Mouse (Mus musculus) CD4-positive, CD25-positive, alpha-beta regulatory T cell (primary cell): ENCODE data around the gene Ddx41. TPM values are rescaled to one million over a fixed set of nuclear protein-coding genes. Genes with fewer than 3 reads are reported as not detected.

ENCODE experiments used
- polyA plus RNA-seq: library from polyadenylated mRNA; unstranded; fragments of 100-300 nt; shearing (Covaris generic); gene quantifications from one replicate; pipeline ENCODE4 v1.2.1, GENCODE M21; 2017

The Ddx41 gene
- 85.3 TPM for polyA plus RNA-seq

DNA sequence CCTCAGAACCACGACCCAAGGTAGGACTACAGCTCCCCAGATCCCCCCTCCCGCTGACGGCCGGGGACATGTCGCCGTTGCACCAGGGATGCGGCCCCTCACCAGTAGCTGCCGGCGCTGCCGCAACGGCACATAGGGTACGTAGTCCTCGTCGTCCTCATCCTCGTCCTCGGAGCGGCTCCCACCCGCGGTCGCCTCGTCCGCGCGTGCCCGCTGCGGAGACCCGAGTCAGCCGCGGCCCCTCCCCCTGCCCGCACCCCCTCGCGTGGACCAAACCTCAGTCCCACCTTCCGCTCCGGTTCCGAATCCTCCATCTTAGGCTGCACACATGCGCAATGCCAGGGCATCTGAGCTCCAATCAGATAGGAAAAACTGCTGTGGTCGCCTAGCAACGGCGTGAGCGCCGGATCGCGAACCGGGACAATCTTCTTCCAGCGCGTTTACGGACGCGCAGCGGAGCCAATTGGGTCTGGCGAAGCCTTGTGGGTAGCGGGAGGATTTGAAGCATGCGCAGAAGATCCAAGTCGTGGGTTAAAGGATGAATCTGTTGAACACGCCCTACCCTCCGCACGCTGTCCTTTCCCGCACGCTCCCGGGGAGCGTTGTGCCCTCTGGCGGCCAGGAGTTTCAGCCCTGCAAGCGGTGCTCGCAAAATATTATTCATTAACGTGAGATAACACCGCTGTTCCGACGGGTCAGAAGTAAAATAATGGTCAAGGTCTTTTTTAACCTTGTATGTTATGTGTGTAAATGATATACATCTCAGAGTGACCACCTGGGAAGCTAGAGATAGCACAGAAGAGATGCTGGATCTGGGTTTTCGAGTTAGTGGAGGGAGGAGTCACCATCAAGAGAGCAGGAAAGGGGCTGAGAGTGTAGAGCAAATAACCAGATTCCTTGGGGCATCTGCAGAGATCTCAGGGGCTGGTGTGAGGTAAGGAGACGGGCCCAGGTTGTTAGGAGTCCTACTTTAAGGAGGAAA is at the start of gene Ddx41:
Gene Ddx41 (minus strand): TSS at position 465 of the 982 bp plus-strand sequence.

DNA sequence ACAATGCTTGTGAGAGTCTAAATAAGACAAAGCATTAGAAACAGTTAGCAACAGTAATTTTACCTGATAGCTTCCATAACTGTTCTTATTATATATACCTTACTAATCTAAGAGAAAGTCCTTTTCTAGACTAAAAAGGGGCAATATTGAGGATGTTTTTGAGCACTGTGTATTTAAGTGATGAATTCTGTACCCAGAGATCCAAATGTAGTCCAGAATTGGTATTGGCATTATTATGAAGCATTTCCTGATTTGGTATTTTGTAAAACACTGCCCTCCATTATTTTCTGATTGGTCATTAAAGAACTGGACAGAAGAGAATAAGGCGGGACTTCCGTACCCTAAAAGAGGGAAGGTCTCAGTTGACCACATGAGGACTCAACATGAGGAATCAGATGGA is 37.0 kb upstream of the Ddx41 start, which contains the start of gene Tmed9:
Gene Tmed9 (plus strand): TSS at position 301 of the 400 bp plus-strand sequence.

DNA sequence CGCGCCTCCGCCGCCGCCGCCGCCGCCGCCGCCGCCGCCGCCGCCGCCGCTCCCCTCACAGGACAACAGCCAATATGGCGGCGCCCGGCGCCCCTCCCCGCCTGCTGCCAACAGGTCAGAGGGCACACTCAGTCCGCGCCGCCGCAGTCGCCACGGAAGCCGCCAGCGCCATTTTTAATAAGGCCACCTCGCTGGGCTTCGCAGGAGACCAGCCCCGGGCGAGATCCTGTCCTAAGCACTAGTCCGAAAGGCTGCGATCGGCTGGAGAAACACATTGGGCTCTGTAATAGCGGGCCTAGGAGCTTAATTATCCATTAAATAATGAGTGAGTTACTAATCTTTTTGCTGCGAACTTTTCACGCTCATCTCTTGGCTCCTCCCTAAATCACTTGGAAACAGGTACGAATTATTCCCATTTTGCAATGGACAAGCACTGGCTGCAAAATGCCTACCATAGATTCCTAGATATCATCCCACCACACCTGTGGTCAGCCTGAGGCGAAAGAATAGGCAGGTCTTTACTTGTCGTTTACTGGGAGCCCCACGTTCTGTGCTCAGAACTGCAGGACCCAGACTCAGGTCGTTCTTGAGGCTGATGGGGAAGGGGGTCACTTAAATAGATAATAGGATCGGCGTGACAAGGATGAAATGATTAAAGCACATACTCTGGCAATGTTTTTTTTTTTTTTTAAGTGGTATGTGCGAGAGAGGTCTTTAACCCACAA is 34.7 kb upstream of the Ddx41 start, which contains the start of gene Fam193b:
Gene Fam193b (minus strand): TSS at position 94 of the 725 bp plus-strand sequence.

DNA sequence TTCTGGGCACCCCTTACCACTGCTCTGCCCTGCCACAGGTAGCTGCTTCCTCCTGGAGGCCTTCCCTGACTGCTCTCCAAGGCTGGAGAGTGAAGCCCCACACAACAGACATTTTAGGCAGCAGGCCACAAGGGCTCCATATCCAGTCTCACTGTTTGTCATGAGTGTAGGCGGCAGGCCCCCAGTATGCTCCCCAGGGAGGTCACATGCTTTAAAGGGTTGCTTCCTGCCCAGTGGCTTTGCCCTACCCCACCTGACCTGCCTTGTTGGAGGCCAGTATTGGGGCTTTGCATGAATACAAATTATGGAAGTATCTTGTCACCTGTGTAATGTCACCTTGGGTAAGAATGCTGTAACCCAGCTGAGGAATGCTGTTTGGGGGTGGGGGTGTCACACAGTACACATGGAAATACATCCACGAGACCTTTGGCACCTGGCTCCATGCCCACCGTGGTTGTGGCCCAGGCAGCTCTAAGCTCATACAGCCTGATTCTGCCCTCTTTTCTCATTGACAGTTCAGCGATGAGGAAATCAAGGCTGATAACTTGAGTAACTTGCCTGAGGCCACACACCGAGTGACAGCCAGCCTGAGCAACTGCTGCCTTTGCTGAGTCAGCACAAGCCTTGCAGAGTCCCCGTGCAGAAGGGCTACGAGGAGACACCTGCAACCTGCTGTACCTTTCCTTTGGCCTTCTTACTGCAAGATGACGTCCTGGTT is 7.1 kb downstream of the Ddx41 start, which contains the start of gene Dok3:
Gene Dok3 (minus strand): TSS at position 99 of the 718 bp plus-strand sequence.

GRCm38 (mm10) chr13:55513111-55513748 is 23.2 kb downstream of the Ddx41 start, which contains the start of gene Pdlim7:
TSS of gene Pdlim7 (minus strand) at chr13:55513676.

DNA sequence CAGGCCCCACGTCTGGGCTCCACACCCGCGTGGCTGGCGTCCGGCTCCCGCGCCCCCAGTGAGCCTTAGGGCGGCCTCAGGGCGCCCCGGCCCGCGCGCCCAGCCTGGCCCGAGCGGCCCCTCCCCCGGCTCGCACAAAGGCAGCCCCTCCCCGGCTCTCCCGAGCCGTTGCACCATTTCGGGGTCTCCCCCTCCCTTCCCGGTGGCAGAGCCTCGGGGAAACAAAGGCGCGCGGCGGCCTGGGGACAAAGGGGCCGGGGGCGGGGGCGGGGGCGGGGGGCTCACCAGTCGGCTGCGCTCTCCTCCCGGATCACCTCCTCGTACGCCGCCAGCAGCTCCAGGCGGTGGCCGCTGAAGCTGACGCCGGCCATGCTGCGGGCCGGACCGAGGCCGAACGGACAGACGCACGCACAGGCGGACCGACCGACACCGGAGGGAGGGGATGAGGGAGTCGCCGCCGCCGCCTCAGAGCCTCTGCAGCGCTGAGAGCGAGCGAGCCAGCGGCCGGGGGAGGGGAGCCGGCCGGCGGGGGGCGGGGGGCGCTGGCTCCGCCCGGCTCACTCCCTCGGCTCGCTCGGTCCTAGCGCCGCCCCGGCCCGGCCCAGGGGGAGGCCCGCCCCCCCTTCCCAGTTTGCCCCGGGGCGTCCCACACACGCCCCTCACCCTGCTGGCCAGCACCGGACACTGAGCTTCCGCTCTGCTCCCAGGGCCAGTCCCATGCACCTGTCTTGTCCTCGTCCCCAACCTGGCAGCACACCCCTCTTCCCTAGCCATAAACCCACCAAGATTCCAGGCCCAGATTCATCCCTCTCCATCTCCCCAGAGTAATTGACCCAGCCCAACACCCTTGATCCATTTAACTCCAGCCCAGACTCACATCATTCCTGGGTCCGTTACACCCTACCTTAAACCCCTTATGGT is 48.6 kb downstream of the Ddx41 start, which contains the start of gene Dbn1:
Gene Dbn1 (minus strand): TSS at position 534 of the 921 bp plus-strand sequence.

Other genes with a start within 250 kb of the Ddx41 start
- 335 TPM for gene Prelid1, start 216.2 kb downstream of the Ddx41 start, polyA plus RNA-seq
- 142 TPM for gene Rab24, start 214.7 kb downstream of the Ddx41 start, polyA plus RNA-seq
- gene Mxd3, start 206.8 kb downstream of the Ddx41 start, polyA plus RNA-seq: 2.3 TPM
- 143 TPM for gene Lman2, start 173.9 kb downstream of the Ddx41 start, polyA plus RNA-seq
- gene Rgs14, start 166.9 kb downstream of the Ddx41 start, polyA plus RNA-seq: 153 TPM
- gene Slc34a1, start 138.5 kb downstream of the Ddx41 start, polyA plus RNA-seq: not detected
- not detected for gene Pfn3, start 121.4 kb downstream of the Ddx41 start, polyA plus RNA-seq
- 0.26 TPM for gene F12, start 109.9 kb downstream of the Ddx41 start, polyA plus RNA-seq
- 367 TPM for gene Grk6, start 91.6 kb downstream of the Ddx41 start, polyA plus RNA-seq
- gene Prr7, start 72.4 kb downstream of the Ddx41 start, polyA plus RNA-seq: 3.3 TPM
- not detected for gene Dbn1, start 48.5 kb downstream of the Ddx41 start, polyA plus RNA-seq
- gene Pdlim7, start 23.0 kb downstream of the Ddx41 start, polyA plus RNA-seq: 8.8 TPM
- gene Dok3, start 7.4 kb downstream of the Ddx41 start, polyA plus RNA-seq: 1.6 TPM
- 69.3 TPM for gene Fam193b, start 34.5 kb upstream of the Ddx41 start, polyA plus RNA-seq
- gene Tmed9, start 37.1 kb upstream of the Ddx41 start, polyA plus RNA-seq: 293 TPM
- gene B4galt7, start 63.2 kb upstream of the Ddx41 start, polyA plus RNA-seq: 54.6 TPM
- 37.0 TPM for gene Caml, start 86.3 kb upstream of the Ddx41 start, polyA plus RNA-seq
- 68.7 TPM for gene Ddx46, start 98.4 kb upstream of the Ddx41 start, polyA plus RNA-seq
- 27.4 TPM for gene B230219D22Rik, start 156.5 kb upstream of the Ddx41 start, polyA plus RNA-seq
- 62.1 TPM for gene Txndc15, start 178.0 kb upstream of the Ddx41 start, polyA plus RNA-seq
- 68.8 TPM for gene Pcbd2, start 190.7 kb upstream of the Ddx41 start, polyA plus RNA-seq
- not detected for gene Catsper3, start 247.9 kb upstream of the Ddx41 start, polyA plus RNA-seq